Mouse (Mus musculus): ENCODE measurements around the gene Rgs7.

GRCm38 (mm10) chr1:175203544-175203943 lies 288.8 kb downstream of the Rgs7 start:
- TF ChIP-seq CTCF (IDR thresholded peaks at IDR 0.05; ENCODE audit: low read depth, low read length) (no peak), POLR2A (IDR thresholded peaks at IDR 0.05; ENCODE audit: borderline replicate concordance, low read depth, low read length) (no peak)
